Mouse (Mus musculus) spleen, adult 2 months (tissue): ENCODE data around the gene Asic2.

Experiments
- CTCF ChIP-seq: fragments of 200-500 bp; IDR thresholded peaks from 2 replicates; pipeline ENCODE4 v1.5.1; 2011; ENCODE audit warnings: mild to moderate bottlenecking, inconsistent platforms; ENCODE audit not compliant: insufficient read depth, insufficient read length, insufficient replicate concordance; ENCODE audit errors: extremely low read depth
- POLR2A ChIP-seq: fragments of 200-500 bp; IDR thresholded peaks from 2 replicates; pipeline ENCODE4 v1.6.1; 2011; ENCODE audit warnings: low read depth, low read length, inconsistent platforms

DNA sequence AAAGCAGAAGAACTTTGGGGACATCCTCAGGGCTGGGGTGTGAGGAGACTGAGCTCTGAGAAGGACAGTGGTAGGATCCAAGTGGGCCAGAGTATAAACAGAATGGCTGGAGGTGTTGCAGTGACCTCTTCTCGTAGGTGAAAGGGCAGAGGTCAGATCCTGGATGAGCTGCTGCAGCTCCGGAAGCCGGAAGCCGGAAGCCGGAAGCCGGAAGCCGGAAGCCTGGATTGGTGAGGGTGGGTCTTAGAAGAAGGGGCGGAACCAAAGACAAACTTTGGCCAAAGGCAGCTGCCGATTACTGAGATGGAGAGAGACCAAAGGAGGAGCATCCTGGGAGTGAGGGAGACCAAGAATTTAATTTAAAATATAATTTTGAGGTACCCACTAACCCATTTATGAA lies 381.1 kb downstream of the Asic2 start:
- TF ChIP-seq CTCF: no peak
- no peak for TF ChIP-seq POLR2A
